Mouse (Mus musculus) embryonic fibroblast, embryonic 13.5 days (primary cell): ENCODE measurements around the gene Tprkb. TPM values are rescaled to one million over a fixed set of nuclear protein-coding genes. Genes with fewer than 3 reads are reported as not detected.
A peak's percentile ranks its signal among the peaks of the same experiment; 100 is the strongest.
"Not testable (repeated sequence)": the region's sequence is repeated elsewhere in the genome, so short reads cannot be mapped to it uniquely, and the experiment has no call there.

Experiments used
- H3K27ac ChIP-seq: 2 replicates; pipeline ENCODE4 v1.5.1; 2012; ENCODE audit warnings: low read length, control low read depth, inconsistent platforms; ENCODE audit not compliant: insufficient read depth
- H3K4me1 ChIP-seq: 2 replicates; pipeline ENCODE4 v1.6.1; 2011; ENCODE audit warnings: low read length; ENCODE audit not compliant: control insufficient read depth, insufficient read depth
- H3K4me3 ChIP-seq: 2 replicates; pipeline ENCODE4 v1.5.1; 2011; ENCODE audit warnings: mild to moderate bottlenecking, control low read depth, low read length; ENCODE audit not compliant: insufficient read depth
- CTCF ChIP-seq: IDR thresholded peaks from 2 replicates; pipeline ENCODE4 v1.5.1; 2011; ENCODE audit warnings: mild to moderate bottlenecking, control low read depth, low read length, moderate library complexity, borderline replicate concordance; ENCODE audit not compliant: insufficient read depth
- POLR2A ChIP-seq: IDR thresholded peaks from 2 replicates; pipeline ENCODE4 v1.6.1; 2011; ENCODE audit warnings: low read depth, mild to moderate bottlenecking, control low read depth, low read length, moderate library complexity
- polyA plus RNA-seq: library from polyadenylated mRNA; stranded (reverse); fragments of >200 nt; gene quantifications from 2 replicates; pipeline ENCODE4 v1.2.4, GENCODE M21; 2011; ENCODE audit warnings: low read depth; ENCODE audit not compliant: missing spikeins, insufficient read length

Tprkb gene
- polyA plus RNA-seq, 1 experiment: 33.1 TPM

GRCm38 (mm10) chr6:85884311-85884710, 27.4 kb upstream of the Tprkb start:
- TF ChIP-seq POLR2A: no peak
- no peak for TF ChIP-seq CTCF
- no peaks in the 10 kb centered on the region for H3K4me1 ChIP-seq
- no peak overlapping the region for H3K27ac ChIP-seq
- H3K4me3 ChIP-seq: no peak overlapping the region

- no peak for TF ChIP-seq CTCF
- Histone ChIP-seq H3K27ac (no peak overlapping the region), H3K4me1 (no peaks in the 10 kb centered on the region), H3K4me3 (no peak overlapping the region)
These were observed 22.7 kb upstream of the Tprkb start for GRCm38 (mm10) chr6:85888961-85889360.

- H3K27ac ChIP-seq, H3K4me3 ChIP-seq, H3K4me1 ChIP-seq: not testable (repeated sequence)
- TF ChIP-seq CTCF: peak; percentile 33; the same call in 1 of the 2 replicates
These were observed 16.5 kb upstream of the Tprkb start for GRCm38 (mm10) chr6:85895061-85895648.

GRCm38 (mm10) chr6:85898596-85899475, 12.8 kb upstream of the Tprkb start:
- H3K4me3 ChIP-seq, H3K27ac ChIP-seq, H3K4me1 ChIP-seq: not testable (repeated sequence)

GRCm38 (mm10) chr6:85902303-85902702, 9.4 kb upstream of the Tprkb start:
- no peak overlapping the region for H3K4me3 ChIP-seq
- TF ChIP-seq CTCF (no peak), POLR2A (no peak)
- no peaks in the 10 kb centered on the region for H3K4me1 ChIP-seq
- H3K27ac ChIP-seq: no peak overlapping the region

GRCm38 (mm10) chr6:85904642-85905061, 7.0 kb upstream of the Tprkb start, which contains the start of gene Nat8f4:
TSS of gene Nat8f4 (minus strand) at chr6:85904884.
- TF ChIP-seq CTCF: peak; percentile 47
- H3K4me1 ChIP-seq, H3K27ac ChIP-seq, H3K4me3 ChIP-seq: not testable (repeated sequence)

- not testable (repeated sequence) for H3K27ac ChIP-seq, H3K4me1 ChIP-seq, H3K4me3 ChIP-seq
These were observed 4.7 kb upstream of the Tprkb start for GRCm38 (mm10) chr6:85906911-85907351.

- no peak for TF ChIP-seq POLR2A
- no peak for TF ChIP-seq CTCF
- Histone ChIP-seq H3K4me1 (no peaks in the 10 kb centered on the region), H3K27ac (no peak overlapping the region), H3K4me3 (no peak overlapping the region)
These were observed 3.3 kb upstream of the Tprkb start for GRCm38 (mm10) chr6:85908341-85908740.

GRCm38 (mm10) chr6:85909704-85910103, 2.0 kb upstream of the Tprkb start:
- TF ChIP-seq POLR2A (no peak), CTCF (no peak)

GRCm38 (mm10) chr6:85915141-85915538, 3.5 kb downstream of the Tprkb start:
- H3K27ac ChIP-seq: peak overlapping the region; percentile 93
- H3K4me3 ChIP-seq: peak overlapping the region; percentile 69
- no peaks in the 10 kb centered on the region for H3K4me1 ChIP-seq
- TF ChIP-seq CTCF (no peak), POLR2A (no peak)

More at GRCm38 (mm10) chr6:85909704-85910103, 2.0 kb upstream of the Tprkb start:
- no peak overlapping the region for H3K27ac ChIP-seq
- H3K4me1 ChIP-seq: no peaks in the 10 kb centered on the region
- H3K4me3 ChIP-seq: no peak overlapping the region
